Mouse (Mus musculus): ENCODE results near the gene Abcb4.

GRCm38 (mm10) chr5:8947423-8948110, 54.0 kb downstream of the Abcb4 start:
- no peak for TF ChIP-seq CTCF (IDR thresholded peaks at IDR 0.05; ENCODE audit: low read depth, low read length)
- no peak for TF ChIP-seq POLR2A (IDR thresholded peaks at IDR 0.05; ENCODE audit: insufficient read depth, low read length)

Measured in ES-Bruce4 (cell line).